Mouse (Mus musculus) retina, embryonic 14.5 days (tissue): ENCODE data around the gene Exoc7.

Experiments used
- DNase-seq: peaks from one replicate; pipeline ENCODE4 v3.0.0-alpha.2; 2015; ENCODE audit warnings: low spot score

The Exoc7 gene

DNA sequence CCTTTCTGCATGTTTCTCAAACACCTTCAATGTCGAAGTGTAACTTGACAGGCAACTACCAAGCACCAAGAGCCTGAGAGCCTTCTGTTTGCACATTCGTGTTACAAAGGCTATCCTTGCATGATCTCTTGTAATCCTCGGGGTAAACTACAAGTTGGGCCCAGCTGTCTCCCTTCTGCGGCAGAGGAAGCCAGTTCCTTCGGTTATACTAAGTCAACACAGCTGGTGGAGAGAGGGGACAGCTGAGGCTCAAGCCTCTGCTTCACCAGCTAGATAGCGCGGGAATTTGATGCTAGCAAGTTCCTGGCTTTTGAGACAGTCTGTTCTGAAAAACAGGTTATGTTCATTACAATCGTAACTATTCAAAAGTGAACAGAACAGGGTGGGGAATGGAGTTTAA, 5.3 kb upstream of the Exoc7 start:
- no peak for DNase-seq

DNA sequence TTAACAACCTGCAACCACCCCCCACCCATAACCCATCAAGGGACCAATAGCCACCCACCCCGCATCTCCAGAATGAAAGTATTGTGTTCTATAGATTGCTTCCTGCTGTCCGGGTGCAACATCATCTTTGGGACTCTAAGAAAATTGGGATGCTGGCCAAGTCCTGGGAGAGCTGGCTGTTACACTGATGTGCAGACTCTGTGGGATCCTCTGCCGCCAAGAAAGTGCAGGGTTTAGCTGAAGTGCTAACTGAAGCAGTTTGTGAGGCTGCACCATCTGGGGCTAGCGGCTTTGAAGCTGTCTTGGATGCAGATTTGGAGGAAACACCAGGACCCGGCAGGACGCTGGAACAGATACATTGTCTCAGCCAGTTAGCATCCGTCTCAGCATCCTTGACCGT, 4.1 kb upstream of the Exoc7 start:
- no peak for DNase-seq

DNA sequence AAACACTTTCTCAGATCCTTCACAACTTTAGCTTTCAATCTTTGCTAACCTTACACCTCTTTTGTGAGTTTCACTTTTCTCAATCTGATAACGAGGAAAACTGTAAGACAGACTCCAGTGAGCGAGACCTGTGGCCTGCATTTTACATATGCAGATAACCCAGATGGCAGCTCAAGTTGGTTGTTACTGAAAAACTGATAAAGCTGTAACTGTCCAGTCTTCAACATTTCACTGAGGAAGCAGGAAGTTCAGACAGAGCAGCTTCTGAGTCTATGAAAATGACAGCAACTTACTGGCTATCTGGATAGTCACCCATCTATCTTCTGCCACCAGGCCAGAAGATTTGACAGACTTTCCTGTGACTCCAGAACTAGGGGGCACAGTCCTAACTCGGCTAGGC, 2.6 kb upstream of the Exoc7 start:
- no peak for DNase-seq

DNA sequence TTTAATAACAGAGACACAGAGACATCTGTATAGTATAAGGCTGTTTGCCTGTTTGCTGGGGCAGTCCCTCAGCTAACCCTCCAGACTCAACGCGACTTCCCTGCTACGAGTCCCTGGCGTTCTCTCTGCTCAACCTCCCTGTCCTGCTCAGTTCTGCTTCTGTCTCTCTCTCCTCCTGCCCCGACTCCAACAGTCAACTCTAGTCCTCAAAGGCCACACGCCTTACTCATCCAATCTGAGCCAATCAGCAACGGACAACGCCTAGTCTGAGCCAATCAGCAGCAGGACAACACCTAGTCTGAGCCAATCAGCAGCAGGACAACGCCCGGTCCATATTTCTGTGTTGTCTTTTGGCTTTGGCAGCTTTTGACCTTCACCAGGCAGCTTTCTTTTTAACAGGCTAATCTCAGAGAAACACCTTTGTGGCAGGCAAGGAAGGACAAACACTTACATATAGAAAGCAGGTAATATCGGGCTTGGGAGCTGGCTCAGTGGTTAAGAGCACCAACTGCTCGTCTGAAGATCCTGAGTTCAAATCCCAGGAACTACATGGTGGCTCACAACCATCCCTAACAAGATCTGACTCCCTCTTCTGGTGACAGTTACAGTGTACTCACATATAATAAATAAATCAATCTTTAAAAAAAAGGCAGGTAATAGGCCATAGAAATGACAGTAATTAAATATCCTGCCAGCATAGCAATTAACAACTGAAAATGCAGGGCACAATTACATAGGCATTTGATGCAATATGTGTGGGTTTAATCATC, 914 bp upstream of the Exoc7 start:
- DNase-seq = no peak

DNA sequence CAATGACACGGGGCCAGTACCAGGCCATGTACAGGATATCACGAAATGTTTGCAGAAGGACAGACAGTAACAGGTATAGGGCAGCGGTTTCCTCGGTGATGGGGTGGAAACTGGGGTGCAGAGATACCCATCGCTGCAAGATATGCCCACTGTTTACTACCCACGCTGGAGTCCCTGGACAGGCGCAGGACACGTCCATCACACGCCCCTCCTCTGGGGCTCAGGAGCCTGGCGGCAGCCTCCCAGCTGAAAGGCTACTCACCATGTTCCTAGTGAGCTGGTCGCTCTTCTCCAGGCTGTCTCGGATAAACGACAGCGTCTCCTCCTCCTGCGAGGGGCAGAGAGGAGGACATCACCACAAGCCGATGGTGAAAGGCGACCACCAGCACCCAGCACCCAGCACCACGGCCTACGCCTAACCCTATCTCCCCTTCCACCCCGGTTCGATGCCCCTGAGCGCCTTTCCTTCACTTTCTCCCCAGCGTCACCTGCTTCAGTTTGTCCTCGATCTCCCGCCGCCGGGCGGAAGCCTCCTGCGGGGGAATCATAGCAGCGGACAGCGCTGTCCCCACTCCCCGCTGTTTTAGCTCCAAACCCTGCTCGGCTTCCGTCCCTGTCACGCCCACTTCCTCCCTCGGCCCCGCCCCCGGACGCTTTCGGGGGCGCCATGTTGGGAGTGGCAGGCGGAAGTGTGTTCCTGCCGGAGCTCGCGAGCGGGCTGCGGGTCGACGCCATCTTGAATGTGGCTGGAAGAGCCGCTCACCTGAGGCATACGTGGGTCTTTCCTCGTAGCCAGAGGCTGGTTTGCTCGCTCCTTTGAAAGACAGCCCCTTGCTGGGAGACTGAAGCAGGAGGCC, 679 bp downstream of the Exoc7 start:
- peak; percentile 94 for DNase-seq

DNA sequence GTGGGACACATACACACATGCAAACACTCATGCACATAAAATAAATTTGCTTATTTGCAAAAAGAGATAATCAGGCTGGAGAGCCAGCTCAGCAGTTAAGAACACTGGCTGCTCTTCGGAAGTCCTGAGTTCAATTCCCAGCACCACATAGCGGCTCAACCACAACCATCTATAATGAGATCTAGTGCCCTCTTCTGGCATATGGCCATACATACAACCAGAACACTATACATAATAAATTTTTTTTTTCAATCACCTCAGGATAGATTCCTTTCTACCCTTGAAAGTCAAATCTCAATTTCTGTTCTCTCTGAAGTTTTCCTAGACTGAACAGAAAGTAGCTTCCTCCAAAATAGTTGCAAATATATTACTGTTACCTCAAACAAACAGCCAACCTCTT, 1.6 kb downstream of the Exoc7 start:
- no peak for DNase-seq

DNA sequence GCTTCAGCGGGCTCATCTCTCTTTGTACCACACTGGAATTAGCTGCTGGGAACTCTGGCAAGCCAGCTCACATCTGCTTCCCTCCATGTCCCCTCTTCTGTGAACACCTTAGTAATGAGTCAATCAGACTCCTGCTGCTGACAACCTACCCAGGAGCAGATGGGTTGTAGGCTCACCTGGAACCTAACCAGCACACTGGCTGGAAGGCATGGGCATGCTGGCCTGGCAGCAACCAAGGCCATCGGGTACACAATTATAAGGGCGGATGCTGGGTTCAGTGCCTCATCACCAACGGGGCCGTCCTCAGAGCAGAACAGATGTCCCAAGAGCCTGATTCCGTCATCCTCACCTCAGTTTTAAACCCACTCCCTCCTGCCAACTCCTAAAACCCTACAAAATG, 8.4 kb downstream of the Exoc7 start:
- no peak for DNase-seq

DNA sequence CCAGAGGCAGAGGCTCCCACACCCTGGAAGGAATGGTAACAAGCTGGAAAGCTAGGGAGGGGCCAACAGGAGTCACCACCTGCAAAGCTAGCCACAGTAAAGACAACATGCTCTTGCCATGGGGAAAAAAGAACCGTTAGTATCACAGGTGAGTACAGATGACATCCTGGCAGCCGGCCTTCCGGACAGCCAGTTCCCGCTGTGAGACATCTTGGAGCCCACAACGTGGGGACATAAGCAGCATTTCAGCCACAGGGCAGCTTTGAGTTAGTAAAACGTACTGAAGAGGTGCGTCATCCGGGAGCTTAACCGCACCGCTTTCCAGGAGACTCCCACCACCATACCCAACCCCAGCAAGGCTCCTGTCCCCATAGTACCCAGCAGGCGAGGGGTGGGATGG, 8.8 kb downstream of the Exoc7 start:
- DNase-seq = no peak

DNA sequence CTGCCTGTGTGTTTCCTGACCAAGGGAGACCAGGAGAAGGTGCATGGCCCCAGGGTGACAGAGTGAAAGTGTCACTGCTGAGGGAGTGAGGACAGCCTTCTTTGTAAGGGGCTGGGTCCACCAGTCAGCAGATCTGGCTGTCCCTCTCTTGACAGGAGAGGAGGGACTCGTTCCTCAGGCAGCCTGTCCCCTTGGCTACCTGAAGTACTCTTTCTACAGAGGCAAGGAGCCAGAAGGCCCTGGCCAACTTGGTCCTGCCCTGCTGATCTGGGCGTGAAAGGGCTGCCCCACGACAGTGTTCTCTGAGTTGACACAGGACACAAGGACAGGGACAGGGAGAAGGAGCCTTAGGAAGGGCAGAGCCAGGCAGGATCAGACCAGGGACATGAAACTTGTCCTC, 10.0 kb downstream of the Exoc7 start:
- DNase-seq = no peak

DNA sequence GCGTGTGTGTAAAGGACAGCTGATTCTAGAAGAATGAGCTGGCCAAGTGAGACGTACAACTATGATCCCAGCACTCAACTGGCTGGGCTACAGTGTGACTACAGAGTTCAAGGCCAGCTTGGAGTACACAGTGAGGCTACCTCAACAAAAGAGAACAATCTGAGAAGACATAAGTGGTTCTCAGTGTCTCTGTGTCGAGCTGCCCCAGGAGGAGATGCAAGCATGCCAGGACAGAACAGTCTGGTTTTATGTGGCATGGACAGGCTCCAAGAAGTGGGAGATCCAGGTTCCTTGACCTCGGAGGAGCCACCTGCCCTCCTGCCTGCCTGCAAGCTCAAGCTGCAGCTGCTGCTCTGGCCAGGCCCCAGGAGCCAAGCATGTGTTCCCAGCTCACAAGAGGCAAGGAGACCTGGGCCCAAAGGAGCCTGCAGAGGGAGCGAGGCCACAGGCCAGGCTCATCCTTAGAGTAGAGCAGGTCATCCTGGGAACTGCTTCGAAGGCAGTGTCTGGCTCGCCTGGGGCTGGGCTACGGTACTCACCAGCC, 10.8 kb downstream of the Exoc7 start:
- no peak for DNase-seq

DNA sequence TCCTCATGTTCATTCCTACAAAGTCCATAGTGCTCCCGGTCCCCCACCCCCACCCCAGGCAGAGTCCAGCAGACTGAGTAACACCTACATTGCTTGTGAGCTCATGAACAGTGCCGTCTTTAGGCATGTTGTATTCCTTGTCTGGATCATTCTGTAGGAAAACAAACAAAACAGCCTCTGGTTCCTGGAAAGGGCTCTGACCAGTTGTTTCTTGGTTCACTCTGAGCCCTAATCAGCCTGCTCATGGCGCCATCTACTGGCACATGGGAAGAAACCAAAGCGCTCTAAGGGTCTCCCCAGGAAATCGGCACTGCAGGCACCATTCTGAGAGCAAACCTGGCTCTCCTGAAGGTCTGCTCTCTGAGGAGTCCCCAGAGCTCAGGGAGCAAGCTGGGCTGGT, 12.7 kb downstream of the Exoc7 start:
- DNase-seq = peak; percentile 89

DNA sequence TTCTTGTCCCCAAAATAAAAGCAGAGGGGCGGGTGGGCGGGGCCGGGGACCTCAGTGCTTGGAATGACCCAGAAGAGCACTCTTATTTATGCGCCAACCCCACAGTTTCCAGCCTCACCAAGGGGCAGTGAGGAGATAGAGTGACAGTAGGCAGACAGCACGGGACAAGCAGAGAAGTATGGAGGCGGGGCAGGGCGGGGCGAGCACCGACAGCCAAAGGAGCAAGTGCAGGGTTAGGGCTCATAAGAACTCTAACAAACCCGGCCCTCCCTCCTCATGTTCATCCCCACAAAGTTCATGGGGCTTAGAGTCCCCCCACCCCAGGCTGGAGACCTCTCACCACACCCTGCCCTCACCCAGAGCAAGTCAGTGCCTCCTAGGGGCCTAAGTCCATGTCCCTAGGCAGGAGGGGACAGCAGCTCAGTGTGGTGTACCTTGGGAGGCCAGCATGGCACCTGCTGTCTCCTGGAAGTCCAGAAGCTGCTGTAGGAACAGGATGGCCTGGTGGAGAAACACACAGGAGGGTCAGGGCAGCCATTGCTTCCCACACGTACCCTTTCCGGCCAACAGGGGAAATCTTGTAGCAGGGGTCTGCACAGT, 13.4 kb downstream of the Exoc7 start:
- DNase-seq = no peak

DNA sequence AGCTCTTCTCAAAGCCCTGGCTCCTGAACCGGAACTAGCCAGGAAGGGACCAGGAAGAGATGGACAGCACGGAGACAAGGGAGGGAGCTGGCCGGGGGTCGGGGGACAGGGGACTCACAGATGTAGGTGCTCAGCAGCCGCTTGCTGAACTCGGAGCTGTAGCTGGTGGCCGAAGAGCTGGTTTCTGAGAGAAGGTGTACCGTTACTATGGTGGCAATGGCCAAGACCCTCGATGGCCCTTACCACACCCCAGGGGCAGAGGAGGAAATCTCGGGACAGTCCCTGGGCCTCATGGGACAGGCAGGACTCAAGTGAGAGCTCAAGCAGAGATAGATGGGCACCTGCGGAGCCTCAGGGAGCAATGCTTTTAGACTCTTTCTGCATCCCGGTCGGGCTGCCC, 14.6 kb downstream of the Exoc7 start:
- no peak for DNase-seq

DNA sequence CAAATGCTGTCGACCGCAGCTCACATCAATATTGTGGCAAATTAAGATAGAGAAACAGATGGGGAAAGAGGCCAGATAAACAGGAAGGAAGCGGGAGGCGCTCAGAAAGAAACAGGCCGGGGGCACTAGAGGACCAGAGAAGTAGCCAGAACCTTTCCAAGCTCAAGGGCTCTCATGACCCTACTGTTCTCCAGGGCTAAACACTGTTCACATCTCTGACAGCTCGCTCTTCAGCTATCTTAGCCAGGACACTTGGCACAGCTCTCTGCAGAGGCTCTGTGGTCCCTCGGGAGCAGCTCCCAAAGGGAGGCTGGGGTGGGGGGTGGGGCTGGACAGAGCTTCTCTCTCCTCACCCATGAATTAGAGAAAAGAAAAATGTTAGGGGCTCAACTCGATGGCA, 16.5 kb downstream of the Exoc7 start:
- no peak for DNase-seq

DNA sequence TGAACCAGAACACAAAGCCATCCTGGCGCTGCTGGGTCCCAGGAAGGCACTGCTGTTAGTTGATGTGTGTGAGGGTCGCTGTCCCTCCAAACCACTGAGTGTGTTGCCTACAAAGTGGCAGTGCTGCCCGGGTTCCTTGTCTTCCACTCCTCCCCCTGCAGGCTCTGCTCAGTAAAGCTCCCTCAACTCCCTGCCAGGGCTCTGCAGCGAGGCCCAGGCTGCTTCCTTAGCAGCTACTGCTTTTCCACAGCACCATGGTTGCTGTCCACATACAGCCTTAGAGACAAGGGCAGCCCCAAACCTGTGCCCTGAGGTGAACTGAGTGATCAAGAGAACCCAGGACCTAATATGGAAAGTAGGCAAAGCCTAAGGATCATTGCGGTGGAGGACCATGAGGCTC, 19.7 kb downstream of the Exoc7 start:
- DNase-seq = no peak

DNA sequence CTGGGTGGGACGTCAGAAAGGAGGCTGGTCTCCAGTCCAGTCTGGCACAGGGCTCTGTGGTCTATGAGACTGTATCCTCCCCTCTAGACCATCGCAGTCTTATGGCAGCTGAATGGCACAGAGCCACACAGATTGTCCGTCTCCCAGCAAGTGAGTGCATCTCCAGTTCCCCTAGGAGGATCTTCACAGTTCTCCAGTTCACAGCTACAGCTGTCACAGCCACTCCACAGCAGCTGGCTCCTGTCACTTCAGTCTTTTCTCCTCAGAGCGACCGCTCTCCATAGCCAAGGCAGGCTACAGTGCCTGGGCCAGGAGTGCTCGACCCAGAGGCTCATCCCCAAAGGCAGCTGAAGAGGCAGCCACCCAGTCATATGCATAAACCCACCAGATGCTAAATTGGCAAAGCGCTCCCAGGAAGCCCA, 21.3 kb downstream of the Exoc7 start:
- peak; percentile 49 for DNase-seq

DNA sequence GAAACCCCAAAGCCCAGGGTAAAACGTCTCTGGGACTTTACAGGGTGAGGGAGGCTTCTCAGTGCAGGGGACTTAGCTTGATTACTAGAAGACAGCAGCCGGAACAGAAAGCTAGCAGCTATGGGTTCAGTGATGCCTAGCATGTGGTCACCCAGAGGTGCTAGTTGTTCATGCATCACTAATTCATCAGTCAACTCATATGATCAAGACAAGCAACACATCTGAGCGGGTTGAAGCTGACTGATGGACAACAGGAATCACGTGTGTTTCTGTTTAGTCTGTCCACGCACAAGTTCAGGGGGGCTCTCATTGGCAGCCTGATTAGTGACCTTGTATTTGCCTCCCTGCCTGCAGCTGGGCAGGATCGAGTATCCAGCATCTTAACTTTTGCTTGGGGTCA, 23.1 kb downstream of the Exoc7 start:
- no peak for DNase-seq

DNA sequence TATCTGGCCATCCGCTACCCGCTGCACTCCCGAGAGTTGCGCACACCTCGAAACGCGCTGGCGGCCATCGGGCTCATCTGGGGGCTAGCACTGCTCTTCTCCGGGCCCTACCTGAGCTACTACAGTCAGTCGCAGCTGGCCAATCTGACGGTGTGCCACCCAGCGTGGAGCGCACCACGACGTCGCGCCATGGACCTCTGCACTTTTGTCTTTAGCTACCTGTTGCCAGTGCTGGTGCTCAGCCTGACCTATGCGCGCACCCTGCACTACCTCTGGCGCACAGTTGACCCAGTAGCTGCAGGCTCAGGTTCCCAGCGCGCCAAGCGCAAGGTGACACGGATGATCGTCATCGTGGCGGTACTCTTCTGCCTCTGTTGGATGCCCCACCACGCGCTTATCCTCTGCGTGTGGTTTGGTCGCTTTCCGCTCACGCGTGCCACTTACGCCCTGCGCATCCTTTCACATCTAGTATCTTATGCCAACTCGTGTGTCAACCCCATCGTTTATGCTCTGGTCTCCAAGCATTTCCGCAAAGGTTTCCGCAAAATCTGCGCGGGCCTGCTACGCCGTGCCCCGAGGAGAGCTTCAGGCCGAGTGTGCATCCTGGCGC, 24.0 kb downstream of the Exoc7 start:
- DNase-seq = no peak

DNA sequence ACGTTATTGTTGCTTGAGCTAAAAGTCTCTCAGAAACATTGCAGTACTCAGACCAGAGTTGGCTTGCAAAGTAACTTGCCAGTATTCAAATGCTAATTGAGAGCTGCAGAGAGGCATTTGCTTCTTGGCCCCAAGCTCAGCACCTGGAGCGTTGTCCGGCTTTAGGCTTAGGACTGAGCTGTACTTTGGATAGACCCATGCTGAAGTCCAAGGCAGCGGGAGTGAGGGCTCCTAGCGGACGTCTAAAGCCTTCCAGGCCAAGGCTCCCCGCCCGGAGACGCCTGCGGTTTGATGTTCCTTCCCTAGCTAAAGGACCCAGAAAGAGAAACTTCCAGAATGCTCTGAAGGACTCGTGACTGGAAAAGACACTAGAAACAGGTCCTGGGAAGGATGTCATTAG, 24.9 kb downstream of the Exoc7 start:
- no peak for DNase-seq

DNA sequence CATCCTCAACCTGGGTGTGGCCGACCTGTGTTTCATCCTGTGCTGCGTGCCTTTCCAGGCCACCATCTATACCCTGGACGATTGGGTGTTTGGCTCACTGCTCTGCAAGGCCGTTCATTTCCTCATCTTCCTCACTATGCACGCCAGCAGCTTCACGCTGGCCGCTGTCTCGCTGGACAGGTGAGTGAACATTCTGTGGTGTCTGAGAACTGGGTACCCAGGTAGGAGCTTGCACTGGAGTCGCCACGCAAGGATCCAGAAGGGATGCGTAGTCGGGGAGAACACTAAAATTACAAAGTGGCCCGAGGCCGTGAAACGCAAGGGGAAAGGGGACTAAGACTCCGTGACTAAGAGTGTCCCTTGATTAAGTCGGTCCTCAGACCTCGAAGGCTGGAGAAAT, 25.4 kb downstream of the Exoc7 start:
- no peak for DNase-seq

DNA sequence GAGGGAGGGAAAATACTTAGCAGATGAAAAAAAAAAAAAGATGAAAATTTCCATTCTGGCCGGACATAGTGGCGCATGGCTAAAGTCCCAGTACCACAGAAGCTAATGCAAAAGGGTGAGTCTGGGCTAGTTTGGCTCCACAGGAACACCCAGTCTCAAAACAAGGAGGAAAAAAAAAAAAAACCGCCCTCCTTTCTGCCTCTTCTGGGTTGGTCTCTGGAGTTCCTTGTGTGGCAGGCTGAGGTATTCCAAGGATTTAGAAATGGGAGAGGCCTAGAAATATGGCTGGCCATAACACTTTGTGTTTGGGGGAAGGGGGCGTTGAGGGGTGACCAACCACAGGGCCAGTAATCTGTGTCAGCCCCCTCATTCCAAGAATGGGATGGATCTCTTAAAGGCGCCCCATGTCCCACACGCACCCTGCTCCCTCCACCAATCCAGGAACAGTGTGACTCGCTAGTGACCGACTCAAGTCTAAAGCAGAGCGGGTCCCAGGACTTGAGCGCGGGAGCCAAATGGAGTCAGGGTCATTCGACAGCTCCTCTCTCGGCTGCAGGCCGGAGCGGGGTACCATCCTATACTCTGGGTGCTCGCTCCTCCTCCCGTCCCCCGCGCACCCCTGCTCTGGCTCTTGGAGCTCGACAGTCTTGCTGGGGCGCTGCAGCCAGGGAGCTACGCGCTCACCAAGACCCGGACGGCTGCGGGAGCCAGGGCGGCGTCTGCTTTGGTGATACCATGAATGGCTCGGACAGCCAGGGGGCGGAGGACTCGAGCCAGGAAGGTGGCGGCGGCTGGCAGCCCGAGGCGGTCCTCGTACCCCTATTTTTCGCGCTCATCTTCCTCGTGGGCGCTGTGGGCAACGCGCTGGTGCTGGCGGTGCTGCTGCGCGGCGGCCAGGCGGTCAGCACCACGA, 26.0 kb downstream of the Exoc7 start, which contains the start of gene Galr2:
Gene Galr2, plus strand, starts transcription at position 189 of the 913 bp plus-strand sequence.
- no peak for DNase-seq
